Mouse (Mus musculus) bone marrow macrophage, adult 2 months (primary cell): ENCODE measurements around the gene Acy3. TPM values are rescaled to one million over a fixed set of nuclear protein-coding genes. Genes with fewer than 3 reads are reported as not detected.
"Not testable (repeated sequence)": the region's sequence is repeated elsewhere in the genome, so short reads cannot be mapped to it uniquely, and the experiment has no call there.

Experiments used
- H3K27ac ChIP-seq: 2 replicates; pipeline ENCODE4 v1.5.1; 2012; ENCODE audit warnings: low read depth, low read length; ENCODE audit not compliant: insufficient read depth
- H3K4me1 ChIP-seq: 2 replicates; pipeline ENCODE4 v1.6.1; 2012; ENCODE audit warnings: low read length; ENCODE audit not compliant: control insufficient read depth, insufficient read depth
- H3K4me3 ChIP-seq: 2 replicates; pipeline ENCODE4 v1.5.1; 2012; ENCODE audit warnings: mild to moderate bottlenecking, low read length, moderate library complexity; ENCODE audit not compliant: insufficient read depth
- CTCF ChIP-seq: IDR thresholded peaks from 2 replicates; pipeline ENCODE4 v1.5.1; 2012; ENCODE audit warnings: low read depth, mild to moderate bottlenecking, low read length, moderate library complexity
- POLR2A ChIP-seq: IDR thresholded peaks from 2 replicates; pipeline ENCODE4 v1.6.1; 2012; ENCODE audit warnings: mild to moderate bottlenecking, low read depth, low read length, borderline replicate concordance
- polyA plus RNA-seq: library from polyadenylated mRNA; stranded (reverse); fragments of >200 nt; gene quantifications from 2 replicates; pipeline ENCODE4 v1.2.4, GENCODE M21; 2012; ENCODE audit not compliant: missing spikeins, insufficient read depth, insufficient read length

The Acy3 gene
- polyA plus RNA-seq, 1 experiment: 1.1 TPM

GRCm38 (mm10) chr19:3972229-3972628, 14.1 kb upstream of the Acy3 start, which contains the start of gene Aldh3b2:
TSS of gene Aldh3b2 (plus strand) at chr19:3972328.
- H3K4me1 ChIP-seq: no peaks in the 10 kb centered on the region
- H3K4me3 ChIP-seq: no peak within 1 kb of the TSS
- no peak for TF ChIP-seq POLR2A
- no peak for TF ChIP-seq CTCF
- H3K27ac ChIP-seq: no peak within 1 kb of the TSS

- H3K27ac ChIP-seq, H3K4me1 ChIP-seq, H3K4me3 ChIP-seq: not testable (repeated sequence)
Measured at GRCm38 (mm10) chr19:3974608-3975007, 11.8 kb upstream of the Acy3 start.

GRCm38 (mm10) chr19:3975866-3976265, 10.5 kb upstream of the Acy3 start:
- Histone ChIP-seq H3K27ac (no peak overlapping the region), H3K4me1 (no peaks in the 10 kb centered on the region), H3K4me3 (no peak overlapping the region)
- TF ChIP-seq CTCF (no peak), POLR2A (no peak)

- Histone ChIP-seq H3K4me1 (no peaks in the 10 kb centered on the region), H3K4me3 (no peak overlapping the region), H3K27ac (no peak overlapping the region)
- peak; percentile 39; the same call in 1 of the 2 replicates for TF ChIP-seq CTCF
- TF ChIP-seq POLR2A: no peak
Measured at GRCm38 (mm10) chr19:3980309-3980708, 6.1 kb upstream of the Acy3 start.

- Histone ChIP-seq H3K4me3 (no peak overlapping the region), H3K4me1 (no peaks in the 10 kb centered on the region), H3K27ac (no peak overlapping the region)
- no peak for TF ChIP-seq CTCF
- TF ChIP-seq POLR2A: no peak
Measured at GRCm38 (mm10) chr19:3980917-3981316, 5.5 kb upstream of the Acy3 start.

GRCm38 (mm10) chr19:3983527-3984200, 2.7 kb upstream of the Acy3 start:
- Histone ChIP-seq H3K4me1 (peaks cover 5% of the 10 kb centered on the region; the same call in 1 of the 2 replicates), H3K4me3 (no peak overlapping the region), H3K27ac (no peak overlapping the region)
- TF ChIP-seq CTCF: no peak
- TF ChIP-seq POLR2A: no peak

- Histone ChIP-seq H3K4me3 (no peak overlapping the region), H3K27ac (no peak overlapping the region), H3K4me1 (peaks cover 5% of the 10 kb centered on the region; the same call in 1 of the 2 replicates)
- TF ChIP-seq POLR2A (no peak), CTCF (no peak)
Measured at GRCm38 (mm10) chr19:3985261-3985681, 1.1 kb upstream of the Acy3 start.

- TF ChIP-seq POLR2A (no peak), CTCF (no peak)
- H3K4me1 ChIP-seq: peaks cover 5% of the 10 kb centered on the region; the same call in 1 of the 2 replicates
- no peak overlapping the region for H3K27ac ChIP-seq
- H3K4me3 ChIP-seq: no peak overlapping the region
Measured at GRCm38 (mm10) chr19:3988066-3988465, 1.7 kb downstream of the Acy3 start.

- Histone ChIP-seq H3K27ac (no peak overlapping the region), H3K4me1 (peaks cover 5% of the 10 kb centered on the region; the same call in 1 of the 2 replicates), H3K4me3 (no peak overlapping the region)
- TF ChIP-seq CTCF (no peak), POLR2A (no peak)
Measured at GRCm38 (mm10) chr19:3988750-3989149, 2.4 kb downstream of the Acy3 start.

- TF ChIP-seq CTCF: no peak
- no peak overlapping the region for H3K4me3 ChIP-seq
- H3K4me1 ChIP-seq: peaks cover 5% of the 10 kb centered on the region; the same call in 1 of the 2 replicates
- H3K27ac ChIP-seq: no peak overlapping the region
Measured at GRCm38 (mm10) chr19:3990804-3991203, 4.4 kb downstream of the Acy3 start.

- Histone ChIP-seq H3K4me1 (peaks cover 6% of the 10 kb centered on the region), H3K27ac (no peak overlapping the region), H3K4me3 (no peak overlapping the region)
- no peak for TF ChIP-seq POLR2A
- no peak for TF ChIP-seq CTCF
Measured at GRCm38 (mm10) chr19:3991562-3991961, 5.2 kb downstream of the Acy3 start.
